Mouse (Mus musculus): ENCODE measurements around the gene 4930503B20Rik.

GRCm38 (mm10) chr3:146602531-146602930 is 48.6 kb downstream of the 4930503B20Rik start:
- TF ChIP-seq CTCF (IDR thresholded peaks at IDR 0.05; ENCODE audit: borderline replicate concordance, extremely low read depth, insufficient read depth, insufficient read length) (no peak), POLR2A (IDR thresholded peaks at IDR 0.05; ENCODE audit: borderline replicate concordance, extremely low read depth, insufficient read depth, insufficient read length, poor library complexity, severe bottlenecking) (no peak)

Data from brain, embryonic 14.5 days (tissue).